Mouse (Mus musculus) thymus, adult 2 months (tissue): ENCODE data around the gene Sri. TPM values are rescaled to one million over a fixed set of nuclear protein-coding genes. Genes with fewer than 3 reads are reported as not detected.

Experiments used
- DNase-seq: peaks from one replicate; pipeline ENCODE4 v3.0.0; 2021
- H3K27ac ChIP-seq: fragments of 200-500 bp; 2 replicates; pipeline ENCODE4 v1.5.1; 2012; ENCODE audit warnings: low read length, control low read depth; ENCODE audit not compliant: control insufficient read depth, insufficient read depth
- H3K27me3 ChIP-seq: fragments of 200-500 bp; 2 replicates; pipeline ENCODE4 v1.6.1; 2012; ENCODE audit warnings: mild to moderate bottlenecking, low read length, moderate library complexity, mixed read lengths; ENCODE audit not compliant: control insufficient read depth, insufficient read depth
- H3K36me3 ChIP-seq: fragments of 200-500 bp; 2 replicates; pipeline ENCODE4 v1.6.1; 2012; ENCODE audit warnings: mild to moderate bottlenecking, low read length, moderate library complexity; ENCODE audit not compliant: control insufficient read depth, insufficient read depth
- H3K4me1 ChIP-seq: fragments of 200-500 bp; replicated peaks from 2 replicates; pipeline ENCODE4 v1.6.1; 2012; ENCODE audit warnings: low read length; ENCODE audit not compliant: control insufficient read depth, insufficient read depth
- H3K4me3 ChIP-seq: fragments of 200-500 bp; 2 replicates; pipeline ENCODE4 v1.5.1; 2012; ENCODE audit warnings: mild to moderate bottlenecking, low read length, control low read depth, moderate library complexity; ENCODE audit not compliant: control insufficient read depth, insufficient read depth
- CTCF ChIP-seq: fragments of 200-500 bp; IDR thresholded peaks from 2 replicates; pipeline ENCODE4 v1.5.1; 2012; ENCODE audit warnings: mild to moderate bottlenecking, control low read depth, low read length, moderate library complexity, borderline replicate concordance; ENCODE audit not compliant: control insufficient read depth, poor library complexity, insufficient read depth; ENCODE audit errors: extremely low read depth
- POLR2A ChIP-seq: fragments of 200-500 bp; IDR thresholded peaks from 2 replicates; pipeline ENCODE4 v1.6.1; 2012; ENCODE audit warnings: mild to moderate bottlenecking, low read length, control low read depth, moderate library complexity; ENCODE audit not compliant: control insufficient read depth, poor library complexity, insufficient read depth; ENCODE audit errors: extremely low read depth
- WGBS: fragments of 180-500 bp; shearing (Covaris S2); methylation state at CpG from one replicate; pipeline ENCODE4 v1.1.7; 2018; 5-methylcytosine and 5-hydroxymethylcytosine counted together
- polyA plus RNA-seq: library from polyadenylated mRNA; depleted of rRNA; stranded (reverse); fragments of >200 nt; gene quantifications from 2 replicates; pipeline ENCODE4 v1.2.3, GENCODE M21; 2012; rRNA removed

Gene Sri
- polyA plus RNA-seq, 1 experiment = 216 TPM

DNA sequence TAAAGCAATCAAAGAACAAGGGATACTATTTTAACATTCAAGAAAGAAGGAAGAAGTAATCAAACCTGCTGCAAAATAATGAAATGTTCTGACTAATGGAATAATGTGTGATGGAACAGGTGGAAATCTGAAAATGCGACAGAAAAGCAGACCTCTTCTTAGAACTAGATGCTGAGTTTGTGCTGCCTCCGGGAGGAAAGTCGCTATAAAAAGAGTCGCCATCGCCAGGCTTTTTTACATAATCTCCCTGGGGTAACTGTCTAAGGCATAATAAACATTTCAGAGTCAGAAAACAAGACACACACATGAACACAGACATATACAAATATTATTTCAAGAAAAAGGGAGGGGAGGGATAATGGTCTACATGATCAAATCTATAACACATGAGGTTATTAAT lies 49.0 kb downstream of the Sri start:
- Histone ChIP-seq H3K27ac (no peak overlapping the region), H3K4me1 (no peaks in the 10 kb centered on the region), H3K36me3 (no peaks in the 10 kb centered on the region), H3K27me3 (no peaks in the 10 kb centered on the region), H3K4me3 (no peak overlapping the region)
- TF ChIP-seq POLR2A (no peak), CTCF (no peak)
- 94% methylated on average over 5 of the region's 5 CpGs for WGBS
- no peak for DNase-seq

DNA sequence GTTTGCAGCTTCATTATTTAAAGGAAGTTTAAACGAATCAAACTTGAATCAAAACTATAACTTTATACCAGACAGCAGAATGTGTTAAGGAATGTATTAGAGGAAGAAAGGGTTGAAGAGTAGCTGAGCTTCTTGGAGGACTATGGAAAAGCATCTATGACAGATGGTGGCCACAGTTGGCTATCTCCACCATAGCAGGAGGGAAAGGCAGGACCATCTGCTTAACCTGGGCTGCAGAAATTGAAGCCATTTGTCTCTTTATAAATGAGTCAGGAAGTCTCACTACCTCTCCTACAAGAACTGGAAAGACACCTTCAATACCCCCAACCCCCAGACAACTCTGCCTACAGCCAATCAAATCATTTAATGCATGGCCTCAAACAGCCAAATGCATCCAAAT lies 49.8 kb downstream of the Sri start:
- TF ChIP-seq POLR2A (no peak), CTCF (no peak)
- Histone ChIP-seq H3K27ac (no peak overlapping the region), H3K27me3 (no peaks in the 10 kb centered on the region), H3K4me3 (no peak overlapping the region), H3K4me1 (no peaks in the 10 kb centered on the region), H3K36me3 (no peaks in the 10 kb centered on the region)
- 92% methylated on average over 1 of the region's 1 CpGs for WGBS
- no peak for DNase-seq

DNA sequence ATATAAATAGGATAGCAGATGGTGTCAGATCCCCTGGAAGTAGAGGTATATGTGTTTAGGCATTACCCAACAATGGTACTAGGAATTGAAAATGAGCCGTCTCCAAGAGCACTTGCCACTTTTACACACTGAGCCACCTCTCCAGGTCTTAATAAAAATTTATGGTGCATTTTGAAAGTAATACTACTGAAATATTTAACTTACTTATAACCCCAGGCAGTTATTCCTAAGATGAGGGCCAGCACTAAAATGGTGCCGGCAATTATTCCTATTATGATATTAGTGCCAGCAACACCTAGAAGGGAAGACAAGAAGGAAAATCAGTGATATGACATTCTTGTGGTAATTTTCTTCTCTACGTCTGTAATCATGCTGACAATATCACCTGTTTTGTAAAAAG lies 65.8 kb downstream of the Sri start:
- Histone ChIP-seq H3K4me1 (no peaks in the 10 kb centered on the region), H3K27me3 (no peaks in the 10 kb centered on the region), H3K4me3 (no peak overlapping the region), H3K27ac (no peak overlapping the region), H3K36me3 (no peaks in the 10 kb centered on the region)
- WGBS = 98% methylated on average over 3 of the region's 3 CpGs
- TF ChIP-seq POLR2A (no peak), CTCF (no peak)
- no peak for DNase-seq

DNA sequence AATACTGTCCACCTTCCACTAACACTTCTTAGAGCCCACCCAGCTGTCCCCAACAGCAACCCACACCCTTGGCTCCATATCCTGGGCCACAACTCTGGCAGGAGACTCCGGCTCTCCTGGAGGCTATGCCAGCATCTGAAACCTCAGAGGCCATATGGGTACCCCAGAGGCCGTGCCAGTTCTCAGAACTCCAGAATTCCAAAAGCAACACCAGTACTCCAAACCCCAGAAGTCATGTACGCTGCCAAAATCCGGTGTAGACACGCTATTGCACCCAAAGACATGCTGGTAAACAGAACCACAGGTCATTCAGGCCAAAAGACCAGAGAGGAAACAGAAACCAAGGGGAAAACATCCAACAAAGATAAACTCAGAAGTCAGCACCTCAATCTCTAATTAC lies 66.4 kb downstream of the Sri start:
- H3K4me3 ChIP-seq = no peak overlapping the region
- H3K27me3 ChIP-seq = no peaks in the 10 kb centered on the region
- H3K36me3 ChIP-seq = no peaks in the 10 kb centered on the region
- H3K4me1 ChIP-seq = no peaks in the 10 kb centered on the region
- no peak for DNase-seq
- H3K27ac ChIP-seq = no peak overlapping the region
- WGBS = 93% methylated on average over 5 of the region's 5 CpGs
- no peak for TF ChIP-seq POLR2A
- TF ChIP-seq CTCF = no peak

DNA sequence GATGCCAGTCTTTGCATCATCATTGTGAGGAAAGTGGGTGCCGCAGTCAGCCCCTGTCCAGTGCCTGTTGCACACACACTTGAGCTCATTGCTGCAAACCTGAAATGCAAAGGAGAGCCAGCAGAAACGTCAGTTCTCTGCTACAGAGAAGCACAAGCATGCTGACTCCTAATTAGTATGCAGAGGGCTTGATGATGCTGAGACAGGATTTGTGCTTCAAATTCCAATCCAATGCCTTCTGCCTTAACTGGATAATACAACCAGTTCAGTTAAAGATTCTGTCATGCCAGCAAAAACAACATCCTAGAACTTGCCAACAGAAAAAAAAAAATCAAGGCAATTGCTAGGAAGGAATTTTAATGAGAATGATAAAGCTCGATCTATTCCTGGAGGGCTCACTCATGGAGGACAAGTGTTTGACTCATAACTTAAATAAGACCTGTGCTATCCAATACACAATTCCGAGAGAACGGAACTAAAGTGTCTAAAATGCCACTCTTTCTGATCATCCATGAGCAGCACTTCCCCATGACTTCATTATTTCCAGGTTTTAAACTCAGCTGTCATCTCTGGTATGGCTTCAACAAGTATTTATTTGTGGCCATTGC lies 70.8 kb downstream of the Sri start:
- DNase-seq = no peak
- Histone ChIP-seq H3K36me3 (no peaks in the 10 kb centered on the region), H3K27me3 (no peaks in the 10 kb centered on the region), H3K4me1 (no peaks in the 10 kb centered on the region), H3K27ac (no peak overlapping the region), H3K4me3 (no peak overlapping the region)
- no peak for TF ChIP-seq POLR2A
- no peak for TF ChIP-seq CTCF
- 94% methylated on average over 5 of the region's 5 CpGs for WGBS

Other genes with a start within 250 kb of the Sri start
- gene Steap4, start 85.6 kb upstream of the Sri start, polyA plus RNA-seq = 8.1 and 11.4 TPM in 2 replicates